Mouse (Mus musculus): ENCODE data around the gene Kctd11. TPM values are rescaled to one million over a fixed set of nuclear protein-coding genes. Genes with fewer than 3 reads are reported as not detected.
"Not testable (repeated sequence)": the region's sequence is repeated elsewhere in the genome, so short reads cannot be mapped to it uniquely, and the experiment has no call there.

Gene Kctd11
- polyA plus RNA-seq, 1 experiment: 0.47 TPM

- H3K4me1 ChIP-seq (ENCODE audit: control insufficient read depth, insufficient read depth, low read length): peaks cover 11% of the 10 kb centered on the region
- peak within 1 kb of the TSS; percentile 98 for H3K27ac ChIP-seq (ENCODE audit: control insufficient read depth, insufficient read depth, low read depth, low read length)
- peak within 1 kb of the TSS; percentile 98 for H3K4me3 ChIP-seq (ENCODE audit: control insufficient read depth, low read depth, low read length)
- peak; percentile 56; the same call in 1 of the 2 replicates for TF ChIP-seq CTCF (IDR thresholded peaks at IDR 0.05; ENCODE audit: control insufficient read depth, insufficient read depth, insufficient replicate concordance, low read depth, low read length)
- TF ChIP-seq POLR2A (IDR thresholded peaks at IDR 0.05; ENCODE audit: control insufficient read depth, low read depth, low read length): peak; percentile 96
- no peaks in the 10 kb centered on the region for H3K27me3 ChIP-seq (ENCODE audit: control insufficient read depth, insufficient read depth, low read length)
- peaks cover 7% of the 10 kb centered on the region for H3K36me3 ChIP-seq (ENCODE audit: control insufficient read depth, insufficient read depth, low read length)
Observed at GRCm38 (mm10) chr11:69921114-69922011, 40.2 kb upstream of the Kctd11 start, which contains the start of gene Eif5a. TSS of gene Eif5a (minus strand) at chr11:69921958.

- Histone ChIP-seq H3K4me3 (ENCODE audit: control insufficient read depth, low read depth, low read length) (peak overlapping the region; percentile 98), H3K27ac (ENCODE audit: control insufficient read depth, insufficient read depth, low read depth, low read length) (peak overlapping the region; percentile 98), H3K4me1 (ENCODE audit: control insufficient read depth, insufficient read depth, low read length) (peaks cover 11% of the 10 kb centered on the region), H3K36me3 (ENCODE audit: control insufficient read depth, insufficient read depth, low read length) (peaks cover 7% of the 10 kb centered on the region), H3K27me3 (ENCODE audit: control insufficient read depth, insufficient read depth, low read length) (no peaks in the 10 kb centered on the region)
- TF ChIP-seq CTCF (IDR thresholded peaks at IDR 0.05; ENCODE audit: control insufficient read depth, insufficient read depth, insufficient replicate concordance, low read depth, low read length) (no peak), POLR2A (IDR thresholded peaks at IDR 0.05; ENCODE audit: control insufficient read depth, low read depth, low read length) (peak; percentile 11; the same call in 1 of the 2 replicates)
Observed at GRCm38 (mm10) chr11:69920266-69921031, 39.2 kb upstream of the Kctd11 start.

- TF ChIP-seq POLR2A (IDR thresholded peaks at IDR 0.05; ENCODE audit: control insufficient read depth, low read depth, low read length) (no peak), CTCF (IDR thresholded peaks at IDR 0.05; ENCODE audit: control insufficient read depth, insufficient read depth, insufficient replicate concordance, low read depth, low read length) (no peak)
- H3K4me3 ChIP-seq (ENCODE audit: control insufficient read depth, low read depth, low read length): peak overlapping the region; percentile 98
- H3K4me1 ChIP-seq (ENCODE audit: control insufficient read depth, insufficient read depth, low read length): peaks cover 14% of the 10 kb centered on the region
- H3K36me3 ChIP-seq (ENCODE audit: control insufficient read depth, insufficient read depth, low read length): peaks cover 7% of the 10 kb centered on the region
- H3K27ac ChIP-seq (ENCODE audit: control insufficient read depth, insufficient read depth, low read depth, low read length): peak overlapping the region; percentile 98
- H3K27me3 ChIP-seq (ENCODE audit: control insufficient read depth, insufficient read depth, low read length): no peaks in the 10 kb centered on the region
Observed at GRCm38 (mm10) chr11:69919661-69920265, 38.6 kb upstream of the Kctd11 start.

GRCm38 (mm10) chr11:69919053-69919452 is 37.8 kb upstream of the Kctd11 start:
- Histone ChIP-seq H3K4me3 (ENCODE audit: control insufficient read depth, low read depth, low read length) (peak overlapping the region; percentile 98), H3K27ac (ENCODE audit: control insufficient read depth, insufficient read depth, low read depth, low read length) (peak overlapping the region; percentile 98), H3K27me3 (ENCODE audit: control insufficient read depth, insufficient read depth, low read length) (no peaks in the 10 kb centered on the region), H3K4me1 (ENCODE audit: control insufficient read depth, insufficient read depth, low read length) (peaks cover 16% of the 10 kb centered on the region), H3K36me3 (ENCODE audit: control insufficient read depth, insufficient read depth, low read length) (peaks cover 7% of the 10 kb centered on the region)
- TF ChIP-seq CTCF (IDR thresholded peaks at IDR 0.05; ENCODE audit: control insufficient read depth, insufficient read depth, insufficient replicate concordance, low read depth, low read length) (no peak), POLR2A (IDR thresholded peaks at IDR 0.05; ENCODE audit: control insufficient read depth, low read depth, low read length) (no peak)

- peaks cover 18% of the 10 kb centered on the region for H3K4me1 ChIP-seq (ENCODE audit: control insufficient read depth, insufficient read depth, low read length)
- H3K36me3 ChIP-seq (ENCODE audit: control insufficient read depth, insufficient read depth, low read length): peaks cover 7% of the 10 kb centered on the region
- H3K27me3 ChIP-seq (ENCODE audit: control insufficient read depth, insufficient read depth, low read length): no peaks in the 10 kb centered on the region
- TF ChIP-seq POLR2A (IDR thresholded peaks at IDR 0.05; ENCODE audit: control insufficient read depth, low read depth, low read length): no peak
- no peak for TF ChIP-seq CTCF (IDR thresholded peaks at IDR 0.05; ENCODE audit: control insufficient read depth, insufficient read depth, insufficient replicate concordance, low read depth, low read length)
- no peak overlapping the region for H3K4me3 ChIP-seq (ENCODE audit: control insufficient read depth, low read depth, low read length)
- H3K27ac ChIP-seq (ENCODE audit: control insufficient read depth, insufficient read depth, low read depth, low read length): no peak overlapping the region
Observed at GRCm38 (mm10) chr11:69918118-69918517, 36.9 kb upstream of the Kctd11 start.

GRCm38 (mm10) chr11:69917379-69917948 is 36.3 kb upstream of the Kctd11 start:
- Histone ChIP-seq H3K4me3 (ENCODE audit: control insufficient read depth, low read depth, low read length) (no peak overlapping the region), H3K27me3 (ENCODE audit: control insufficient read depth, insufficient read depth, low read length) (no peaks in the 10 kb centered on the region), H3K36me3 (ENCODE audit: control insufficient read depth, insufficient read depth, low read length) (peaks cover 7% of the 10 kb centered on the region), H3K4me1 (ENCODE audit: control insufficient read depth, insufficient read depth, low read length) (peaks cover 20% of the 10 kb centered on the region), H3K27ac (ENCODE audit: control insufficient read depth, insufficient read depth, low read depth, low read length) (no peak overlapping the region)
- TF ChIP-seq CTCF (IDR thresholded peaks at IDR 0.05; ENCODE audit: control insufficient read depth, insufficient read depth, insufficient replicate concordance, low read depth, low read length) (no peak), POLR2A (IDR thresholded peaks at IDR 0.05; ENCODE audit: control insufficient read depth, low read depth, low read length) (no peak)

- H3K27me3 ChIP-seq (ENCODE audit: control insufficient read depth, insufficient read depth, low read length); H3K36me3 ChIP-seq (ENCODE audit: control insufficient read depth, insufficient read depth, low read length); H3K27ac ChIP-seq (ENCODE audit: control insufficient read depth, insufficient read depth, low read depth, low read length); H3K4me3 ChIP-seq (ENCODE audit: control insufficient read depth, low read depth, low read length): not testable (repeated sequence)
- H3K4me1 ChIP-seq (ENCODE audit: control insufficient read depth, insufficient read depth, low read length): peaks cover 20% of the 10 kb centered on the region
Observed at GRCm38 (mm10) chr11:69916652-69917378, 35.6 kb upstream of the Kctd11 start.
